Mouse (Mus musculus) CH12.LX (cell line): Measurements from ENCODE around the gene St6gal1.

ENCODE experiments used
- CHD2 ChIP-seq: IDR thresholded peaks from 2 replicates; pipeline ENCODE4 v1.6.1; 2011; ENCODE audit warnings: low read length, improper control_type of control experiment
- CTCF ChIP-seq, 2 experiments: IDR thresholded peaks in 1 of 2; conservative IDR thresholded peaks in 1 of 2; 2 replicates each; pipeline ENCODE4 v1.5.1; 2011 to 2012; ENCODE audit warnings: low read depth in 2 of 2, low read length in 2 of 2, improper control_type of control experiment in 1 of 2, inconsistent platforms in 1 of 2, mild to moderate bottlenecking in 1 of 2, moderate library complexity in 1 of 2
- EP300 ChIP-seq: IDR thresholded peaks from 2 replicates; pipeline ENCODE4 v1.6.1; 2011; ENCODE audit warnings: low read length, improper control_type of control experiment
- GABPA ChIP-seq: IDR thresholded peaks from 2 replicates; pipeline ENCODE4 v1.6.1; 2012; ENCODE audit warnings: low read depth, low read length, improper control_type of control experiment, inconsistent platforms; ENCODE audit not compliant: insufficient replicate concordance
- HCFC1 ChIP-seq: IDR thresholded peaks from 2 replicates; pipeline ENCODE4 v1.6.1; 2012; ENCODE audit warnings: low read depth, mild to moderate bottlenecking, inconsistent platforms, low read length, improper control_type of control experiment
- JUND ChIP-seq: conservative IDR thresholded peaks from 2 replicates; pipeline ENCODE4 v1.6.1; 2011; ENCODE audit warnings: low read depth, low read length, improper control_type of control experiment
- MAX ChIP-seq: IDR thresholded peaks from 2 replicates; pipeline ENCODE4 v1.6.1; 2011; ENCODE audit warnings: low read length, improper control_type of control experiment
- MAZ ChIP-seq: IDR thresholded peaks from 2 replicates; pipeline ENCODE4 v1.6.1; 2012; ENCODE audit warnings: low read depth, mild to moderate bottlenecking, inconsistent platforms, low read length, improper control_type of control experiment, moderate library complexity
- NRF1 ChIP-seq: IDR thresholded peaks from 2 replicates; pipeline ENCODE4 v1.6.1; 2014; ENCODE audit warnings: low read depth, mild to moderate bottlenecking, inconsistent platforms, low read length, improper control_type of control experiment, moderate library complexity
- POLR2A ChIP-seq: IDR thresholded peaks from 2 replicates; pipeline ENCODE4 v1.6.1; 2011; ENCODE audit warnings: low read depth, mild to moderate bottlenecking, improper control_type of control experiment, low read length
- TCF12 ChIP-seq: IDR thresholded peaks from 2 replicates; pipeline ENCODE4 v1.6.1; 2014; ENCODE audit warnings: low read depth, mild to moderate bottlenecking, inconsistent platforms, low read length, improper control_type of control experiment

DNA sequence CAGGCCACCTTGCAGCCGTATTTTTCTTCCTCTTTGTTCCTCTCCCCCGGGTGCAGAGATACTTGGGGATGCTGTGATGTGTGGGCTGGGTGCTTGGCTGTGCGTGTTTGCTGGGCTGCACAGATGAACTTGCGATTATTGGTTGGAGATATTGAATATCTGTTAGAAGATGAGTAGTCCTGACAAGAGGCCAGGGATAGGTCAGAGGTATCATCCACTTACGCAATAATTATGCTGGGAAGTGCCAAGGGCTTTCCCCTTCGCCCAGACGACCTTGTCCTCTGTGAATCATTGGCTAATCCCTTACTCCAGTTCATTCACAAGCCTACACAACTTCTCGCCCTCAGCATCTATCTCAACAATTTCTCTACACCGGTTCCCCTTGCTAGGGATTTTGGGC lies 65.6 kb downstream of the St6gal1 start:
- TF ChIP-seq HCFC1 (no peak), MAX (no peak), MAZ (no peak), EP300 (0 out of 2 replicates have a peak, but pooled peaks have one; percentile 33), CTCF (conservative IDR thresholded peaks at IDR 0.05 in 1 of 2, IDR thresholded peaks at IDR 0.05 in 1 of 2; ENCODE audit: low read depth in 2 of 2, low read length in 2 of 2) (no peak), TCF12 (no peak), JUND (no peak), POLR2A (no peak), CHD2 (no peak), GABPA (no peak), NRF1 (no peak)
